Mouse (Mus musculus): ENCODE results near the gene Ttc28. TPM values are rescaled to one million over a fixed set of nuclear protein-coding genes. Genes with fewer than 3 reads are reported as not detected.

Gene Ttc28
- total RNA-seq, 1 experiment, result 5.8 TPM

- DNase-seq (ENCODE audit: low read depth, low spot score), result no peak
- Histone ChIP-seq H3K4me1 (ENCODE audit: control insufficient read depth in 2 of 2, insufficient read depth in 2 of 2, low read length in 2 of 2, poor library complexity in 1 of 2) (no peaks in the 10 kb centered on the region), H3K27ac (ENCODE audit: insufficient read depth, low read depth, low read length, poor library complexity, severe bottlenecking) (no peak overlapping the region), H3K9me3 (ENCODE audit: control insufficient read depth, insufficient read depth, low read depth, low read length) (no peaks in the 10 kb centered on the region), H3K36me3 (ENCODE audit: control insufficient read depth, insufficient read depth, low read length, poor library complexity, severe bottlenecking) (no peaks in the 10 kb centered on the region), H3K9ac (ENCODE audit: insufficient read depth, low read depth, low read length, poor library complexity, severe bottlenecking) (no peak overlapping the region), H3K4me3 (ENCODE audit: insufficient read depth in 1 of 2, low read depth in 1 of 2, low read length in 2 of 2, poor library complexity in 1 of 2, severe bottlenecking in 1 of 2) (no peak overlapping the region)
- in situ Hi-C loops (cut with MboI; ENCODE audit: low sequenced_read_pairs in 2 of 2, unreplicated experiment in 2 of 2), result no loop called here
- no peak for TF ChIP-seq MAFK (IDR thresholded peaks at IDR 0.05; ENCODE audit: insufficient read depth, low read depth, low read length)
- TF ChIP-seq HCFC1 (IDR thresholded peaks at IDR 0.05; ENCODE audit: borderline replicate concordance, insufficient read depth, low read length), result no peak
- TF ChIP-seq CHD2 (IDR thresholded peaks at IDR 0.05; ENCODE audit: low read depth, low read length), result no peak
- no peak for TF ChIP-seq ZNF384 (IDR thresholded peaks at IDR 0.05; ENCODE audit: low read depth, low read length)
- TF ChIP-seq ZC3H11A (IDR thresholded peaks at IDR 0.05; ENCODE audit: borderline replicate concordance, low read depth, low read length), result no peak
These were observed 387.1 kb downstream of the Ttc28 start for GRCm38 (mm10) chr5:111266658-111267057.

- no peak overlapping the region for H3K4me3 ChIP-seq (ENCODE audit: insufficient read depth in 1 of 2, low read depth in 1 of 2, low read length in 2 of 2, poor library complexity in 1 of 2, severe bottlenecking in 1 of 2)
- no peak for TF ChIP-seq CHD2 (IDR thresholded peaks at IDR 0.05; ENCODE audit: low read depth, low read length)
- TF ChIP-seq MAFK (IDR thresholded peaks at IDR 0.05; ENCODE audit: insufficient read depth, low read depth, low read length), result no peak
- TF ChIP-seq HCFC1 (IDR thresholded peaks at IDR 0.05; ENCODE audit: borderline replicate concordance, insufficient read depth, low read length), result no peak
- no peak for TF ChIP-seq ZC3H11A (IDR thresholded peaks at IDR 0.05; ENCODE audit: borderline replicate concordance, low read depth, low read length)
- TF ChIP-seq ZNF384 (IDR thresholded peaks at IDR 0.05; ENCODE audit: low read depth, low read length), result no peak
- no peak for DNase-seq (ENCODE audit: low read depth, low spot score)
- H3K36me3 ChIP-seq (ENCODE audit: control insufficient read depth, insufficient read depth, low read length, poor library complexity, severe bottlenecking), result no peaks in the 10 kb centered on the region
- no peaks in the 10 kb centered on the region for H3K4me1 ChIP-seq (ENCODE audit: control insufficient read depth in 2 of 2, insufficient read depth in 2 of 2, low read length in 2 of 2, poor library complexity in 1 of 2)
- H3K9me3 ChIP-seq (ENCODE audit: control insufficient read depth, insufficient read depth, low read depth, low read length), result no peaks in the 10 kb centered on the region
- H3K27ac ChIP-seq (ENCODE audit: insufficient read depth, low read depth, low read length, poor library complexity, severe bottlenecking), result no peak overlapping the region
- no peak overlapping the region for H3K9ac ChIP-seq (ENCODE audit: insufficient read depth, low read depth, low read length, poor library complexity, severe bottlenecking)
- in situ Hi-C loops (cut with MboI; ENCODE audit: low sequenced_read_pairs in 2 of 2, unreplicated experiment in 2 of 2), result no loop called here
These were observed 387.5 kb downstream of the Ttc28 start for GRCm38 (mm10) chr5:111267100-111267499.

DNA sequence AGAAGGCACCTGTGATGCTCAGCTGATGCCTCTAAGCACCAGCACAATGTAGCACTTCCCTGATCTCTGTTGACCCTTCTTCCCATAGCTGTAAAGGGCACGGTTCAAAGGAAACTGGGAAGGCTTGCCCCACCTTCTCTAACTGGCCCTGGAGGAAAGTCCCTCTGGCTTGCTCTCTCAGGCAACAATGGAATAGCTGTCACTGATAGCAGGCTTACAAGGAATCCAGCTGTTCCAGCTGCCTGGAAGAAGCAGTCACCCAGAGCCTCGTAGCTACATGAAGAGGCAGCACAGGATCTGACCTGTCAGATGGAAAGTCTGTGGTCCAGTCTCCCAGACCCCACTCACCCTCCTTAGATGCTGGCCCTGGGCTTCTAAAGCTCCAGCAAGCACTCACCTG lies 389.2 kb downstream of the Ttc28 start:
- Histone ChIP-seq H3K36me3 (ENCODE audit: control insufficient read depth, insufficient read depth, low read length, poor library complexity, severe bottlenecking) (no peaks in the 10 kb centered on the region), H3K4me1 (ENCODE audit: control insufficient read depth in 2 of 2, insufficient read depth in 2 of 2, low read length in 2 of 2, poor library complexity in 1 of 2) (no peaks in the 10 kb centered on the region), H3K4me3 (ENCODE audit: insufficient read depth in 1 of 2, low read depth in 1 of 2, low read length in 2 of 2, poor library complexity in 1 of 2, severe bottlenecking in 1 of 2) (no peak overlapping the region), H3K9ac (ENCODE audit: insufficient read depth, low read depth, low read length, poor library complexity, severe bottlenecking) (no peak overlapping the region), H3K9me3 (ENCODE audit: control insufficient read depth, insufficient read depth, low read depth, low read length) (no peaks in the 10 kb centered on the region), H3K27ac (ENCODE audit: insufficient read depth, low read depth, low read length, poor library complexity, severe bottlenecking) (no peak overlapping the region)
- in situ Hi-C loops (cut with MboI; ENCODE audit: low sequenced_read_pairs in 2 of 2, unreplicated experiment in 2 of 2), result no loop called here
- TF ChIP-seq CHD2 (IDR thresholded peaks at IDR 0.05; ENCODE audit: low read depth, low read length) (no peak), HCFC1 (IDR thresholded peaks at IDR 0.05; ENCODE audit: borderline replicate concordance, insufficient read depth, low read length) (no peak), ZC3H11A (IDR thresholded peaks at IDR 0.05; ENCODE audit: borderline replicate concordance, low read depth, low read length) (no peak)
- DNase-seq (ENCODE audit: low read depth, low spot score), result no peak

DNA sequence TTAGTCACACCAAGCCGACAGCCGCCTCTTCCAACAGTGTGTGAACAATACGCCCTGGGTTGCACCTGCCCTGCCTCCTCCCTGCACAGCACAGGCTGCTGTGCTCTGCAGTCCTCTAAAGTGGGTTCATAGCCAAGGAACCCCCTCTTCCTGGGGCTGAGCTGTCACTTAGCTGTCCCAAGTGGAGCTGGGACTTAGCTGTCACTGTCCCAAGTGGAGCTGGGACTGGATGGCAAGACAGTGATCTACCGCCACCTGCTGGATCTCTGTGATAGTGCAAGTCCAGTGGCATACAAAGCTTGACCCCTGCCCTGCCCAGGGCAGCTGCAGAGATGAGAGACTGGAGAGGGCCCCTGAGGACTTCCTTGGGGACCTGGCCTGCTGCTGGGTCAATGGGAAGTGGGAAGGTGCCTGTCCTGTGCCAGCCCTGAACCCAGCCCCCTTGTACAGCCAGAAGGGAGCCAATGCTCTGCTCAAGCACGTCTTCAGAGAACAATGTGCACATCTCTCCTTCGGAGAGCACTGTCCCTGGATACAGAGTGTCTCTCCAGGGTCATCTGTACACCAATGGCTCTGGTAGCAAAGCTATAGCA lies 390.1 kb downstream of the Ttc28 start:
- H3K27ac ChIP-seq (ENCODE audit: insufficient read depth, low read depth, low read length, poor library complexity, severe bottlenecking), result no peak overlapping the region

More for the DNA sequence above, 390.1 kb downstream of the Ttc28 start:
- in situ Hi-C loops (cut with MboI; ENCODE audit: low sequenced_read_pairs in 2 of 2, unreplicated experiment in 2 of 2), result no loop called here
- Histone ChIP-seq H3K4me3 (ENCODE audit: insufficient read depth in 1 of 2, low read depth in 1 of 2, low read length in 2 of 2, poor library complexity in 1 of 2, severe bottlenecking in 1 of 2) (no peak overlapping the region), H3K9ac (ENCODE audit: insufficient read depth, low read depth, low read length, poor library complexity, severe bottlenecking) (no peak overlapping the region), H3K36me3 (ENCODE audit: control insufficient read depth, insufficient read depth, low read length, poor library complexity, severe bottlenecking) (no peaks in the 10 kb centered on the region), H3K9me3 (ENCODE audit: control insufficient read depth, insufficient read depth, low read depth, low read length) (no peaks in the 10 kb centered on the region), H3K4me1 (ENCODE audit: control insufficient read depth in 2 of 2, insufficient read depth in 2 of 2, low read length in 2 of 2, poor library complexity in 1 of 2) (no peaks in the 10 kb centered on the region)
- TF ChIP-seq CHD2 (IDR thresholded peaks at IDR 0.05; ENCODE audit: low read depth, low read length) (no peak), MAFK (IDR thresholded peaks at IDR 0.05; ENCODE audit: insufficient read depth, low read depth, low read length) (no peak), ZC3H11A (IDR thresholded peaks at IDR 0.05; ENCODE audit: borderline replicate concordance, low read depth, low read length) (peak; percentile 80)
- peak; percentile 46 for DNase-seq (ENCODE audit: low read depth, low spot score)
